Mouse (Mus musculus) liver, embryonic 14.5 days (tissue): ENCODE measurements around the gene Spsb4. TPM values are rescaled to one million over a fixed set of nuclear protein-coding genes. Genes with fewer than 3 reads are reported as not detected.

Source experiments
- ATAC-seq: fragments of 200-750 bp; cut with Nextera tagmentation; 2 replicates; pipeline ENCODE4 v1.8.0; 2017; ENCODE audit warnings: moderate number of reproducible peaks, mild to moderate bottlenecking, moderate library complexity; ENCODE audit not compliant: insufficient read depth
- DNase-seq, 3 experiments: peaks; one replicate each; pipeline ENCODE4 v3.0.0-alpha.2; 2012 to 2013; ENCODE audit warnings: low read depth in 3 of 3, low spot score in 3 of 3
- H3K27ac ChIP-seq: fragments of 300-500 bp; sonication (generic); 2 replicates; pipeline ENCODE4 v1.5.1; 2014; ENCODE audit warnings: moderate library complexity, mild to moderate bottlenecking, control low read depth, inconsistent platforms
- H3K27me3 ChIP-seq: fragments of 300-500 bp; sonication (generic); 2 replicates; pipeline ENCODE4 v1.6.1; 2014; ENCODE audit warnings: mild to moderate bottlenecking, low read length, moderate library complexity; ENCODE audit not compliant: control insufficient read depth, insufficient read depth
- H3K36me3 ChIP-seq: fragments of 300-500 bp; sonication (generic); replicated peaks from 2 replicates; pipeline ENCODE4 v1.6.1; 2014; ENCODE audit warnings: low read depth; ENCODE audit not compliant: control insufficient read depth, insufficient read depth
- H3K4me1 ChIP-seq, 2 experiments: fragments of 200-500 bp in 1 of 2; fragments of 300-500 bp in 1 of 2; sonication (generic) in 1 of 2; replicated peaks; 2 replicates each; pipeline ENCODE4 v1.6.1; 2012 to 2014; ENCODE audit warnings: antibody characterized with exemption in 1 of 2, inconsistent platforms in 1 of 2, low read length in 1 of 2; ENCODE audit not compliant: control insufficient read depth in 2 of 2, insufficient read depth in 2 of 2
- H3K4me2 ChIP-seq: fragments of 300-500 bp; sonication (generic); 2 replicates; pipeline ENCODE4 v1.6.1; 2014; ENCODE audit warnings: low read depth, mild to moderate bottlenecking, control low read depth, moderate library complexity
- H3K4me3 ChIP-seq, 2 experiments: fragments of 200-500 bp in 1 of 2; fragments of 300-500 bp in 1 of 2; sonication (generic) in 1 of 2; 2 replicates each; pipeline ENCODE4 v1.5.1; 2012 to 2014; ENCODE audit warnings: low read depth in 2 of 2, low read length in 2 of 2, mild to moderate bottlenecking in 2 of 2, control low read depth in 1 of 2, inconsistent platforms in 1 of 2, moderate library complexity in 1 of 2; ENCODE audit not compliant: insufficient read depth in 1 of 2
- H3K9ac ChIP-seq: fragments of 300-500 bp; sonication (generic); replicated peaks from 2 replicates; pipeline ENCODE4 v1.6.1; 2014; ENCODE audit warnings: mild to moderate bottlenecking, control low read depth, moderate library complexity
- H3K9me3 ChIP-seq: fragments of 300-500 bp; sonication (generic); 2 replicates; pipeline ENCODE4 v1.6.1; 2016; ENCODE audit warnings: low read length, mixed read lengths; ENCODE audit not compliant: control insufficient read depth
- CTCF ChIP-seq: IDR thresholded peaks from 2 replicates; pipeline ENCODE4 v1.5.1; 2016; ENCODE audit warnings: antibody characterized with exemption, low read depth, control low read depth
- EP300 ChIP-seq: IDR thresholded peaks from 2 replicates; pipeline ENCODE4 v1.6.1; 2016; ENCODE audit warnings: antibody characterized with exemption, low read depth
- WGBS: fragments of 180-500 bp; shearing (Covaris S2); extraction: QIAGEN DNeasy Blood & Tissue Kit; methylation state at CpG from one replicate; pipeline ENCODE4 v1.1.7; 2014; ENCODE audit not compliant: insufficient replicate concordance; 5-methylcytosine and 5-hydroxymethylcytosine counted together
- polyA plus RNA-seq, 2 experiments: library from polyadenylated mRNA; depleted of rRNA in 1 of 2; stranded (reverse) in 1 of 2; unstranded in 1 of 2; fragments of >200 nt; fragmentation: Nextera tagmentation in 1 of 2; extraction: Ambion mirVana in 1 of 2; gene quantifications; 2 replicates each; pipeline versions ENCODE4 v1.2.1 to v1.2.3; 2012 to 2014

Spsb4 gene
- polyA plus RNA-seq, 2 experiments = 0.31 to 0.37 TPM

GRCm38 (mm10) chr9:97002654-97003053 is 16.0 kb downstream of the Spsb4 start:
- H3K9me3 ChIP-seq = no peaks in the 10 kb centered on the region
- H3K4me2 ChIP-seq = no peak overlapping the region
- DNase-seq (no peak), ATAC-seq (no peak)
- no peaks in the 10 kb centered on the region for H3K36me3 ChIP-seq
- no peak overlapping the region for H3K27ac ChIP-seq
- H3K4me3 ChIP-seq = no peak overlapping the region
- no peak overlapping the region for H3K9ac ChIP-seq
- TF ChIP-seq CTCF (no peak), EP300 (no peak)
- H3K27me3 ChIP-seq = no peaks in the 10 kb centered on the region
- WGBS = 57% methylated on average over 8 of the region's 8 CpGs
- H3K4me1 ChIP-seq = no peaks in the 10 kb centered on the region

GRCm38 (mm10) chr9:97002025-97002424 is 16.6 kb downstream of the Spsb4 start:
- 55% methylated on average over 7 of the region's 7 CpGs for WGBS
- H3K36me3 ChIP-seq = no peaks in the 10 kb centered on the region
- no peak overlapping the region for H3K4me2 ChIP-seq
- TF ChIP-seq EP300 = no peak
- TF ChIP-seq CTCF = no peak
- no peak overlapping the region for H3K9ac ChIP-seq
- no peak for DNase-seq
- no peak overlapping the region for H3K4me3 ChIP-seq
- ATAC-seq = no peak
- H3K27me3 ChIP-seq = no peaks in the 10 kb centered on the region
- H3K4me1 ChIP-seq = no peaks in the 10 kb centered on the region
- H3K9me3 ChIP-seq = no peaks in the 10 kb centered on the region
- H3K27ac ChIP-seq = no peak overlapping the region

GRCm38 (mm10) chr9:97001458-97001857 is 17.2 kb downstream of the Spsb4 start:
- 74% methylated on average over 10 of the region's 10 CpGs for WGBS
- no peak overlapping the region for H3K9ac ChIP-seq
- H3K4me3 ChIP-seq = no peak overlapping the region
- H3K27ac ChIP-seq = no peak overlapping the region
- DNase-seq (no peak), ATAC-seq (no peak)
- H3K9me3 ChIP-seq = no peaks in the 10 kb centered on the region
- H3K4me1 ChIP-seq = no peaks in the 10 kb centered on the region
- no peaks in the 10 kb centered on the region for H3K27me3 ChIP-seq
- no peak overlapping the region for H3K4me2 ChIP-seq
- no peak for TF ChIP-seq EP300
- TF ChIP-seq CTCF = no peak
- H3K36me3 ChIP-seq = no peaks in the 10 kb centered on the region

- H3K4me1 ChIP-seq = no peaks in the 10 kb centered on the region
- no peaks in the 10 kb centered on the region for H3K36me3 ChIP-seq
- H3K27ac ChIP-seq = no peak overlapping the region
- H3K27me3 ChIP-seq = no peaks in the 10 kb centered on the region
- H3K4me2 ChIP-seq = no peak overlapping the region
- no peak overlapping the region for H3K9ac ChIP-seq
- H3K4me3 ChIP-seq = no peak overlapping the region
- ATAC-seq (no peak), DNase-seq (no peak)
- no peak for TF ChIP-seq CTCF
- TF ChIP-seq EP300 = no peak
- no peaks in the 10 kb centered on the region for H3K9me3 ChIP-seq
- WGBS = 85% methylated on average over 25 of the region's 25 CpGs
Observed at GRCm38 (mm10) chr9:96995717-96996116, 22.9 kb downstream of the Spsb4 start.

GRCm38 (mm10) chr9:96994733-96995132 is 23.9 kb downstream of the Spsb4 start:
- H3K9ac ChIP-seq = no peak overlapping the region
- 60% methylated on average over 9 of the region's 9 CpGs for WGBS
- no peaks in the 10 kb centered on the region for H3K27me3 ChIP-seq
- no peak for TF ChIP-seq EP300
- no peak for TF ChIP-seq CTCF
- H3K27ac ChIP-seq = no peak overlapping the region
- no peaks in the 10 kb centered on the region for H3K9me3 ChIP-seq
- DNase-seq (no peak), ATAC-seq (no peak)
- no peak overlapping the region for H3K4me2 ChIP-seq
- no peaks in the 10 kb centered on the region for H3K36me3 ChIP-seq
- H3K4me1 ChIP-seq = no peaks in the 10 kb centered on the region
- H3K4me3 ChIP-seq = no peak overlapping the region
